Mouse (Mus musculus) megakaryocyte-erythroid progenitor cell, adult 5-6 weeks (primary cell): ENCODE data around the gene Kansl3. TPM values are rescaled to one million over a fixed set of nuclear protein-coding genes. Genes with fewer than 3 reads are reported as not detected.
A peak's percentile ranks its signal among the peaks of the same experiment; 100 is the strongest.

ENCODE experiments used
- ATAC-seq: replicated peaks from 2 replicates; pipeline ENCODE4 v1.8.0; 2016; ENCODE audit warnings: mild to moderate bottlenecking, inconsistent platforms; ENCODE audit not compliant: severe bottlenecking, poor library complexity, low FRiP score, low TSS enrichment
- total RNA-seq, 2 experiments: library from RNA; stranded (forward) in 1 of 2; stranded (reverse) in 1 of 2; fragments of 200-1000, 215-1000 nt in 1 of 2; fragments of >200 nt in 1 of 2; fragmentation: Nextera tagmentation in 1 of 2; gene quantifications; 2 replicates each; pipeline ENCODE4 v1.2.3; 2014 to 2017

Gene Kansl3
- 42.5 and 46.3 TPM in 2 replicates for total RNA-seq (2014; fragmentation: Nextera tagmentation)
- 24.6 and 50.0 TPM in 2 replicates for total RNA-seq (2017)

DNA sequence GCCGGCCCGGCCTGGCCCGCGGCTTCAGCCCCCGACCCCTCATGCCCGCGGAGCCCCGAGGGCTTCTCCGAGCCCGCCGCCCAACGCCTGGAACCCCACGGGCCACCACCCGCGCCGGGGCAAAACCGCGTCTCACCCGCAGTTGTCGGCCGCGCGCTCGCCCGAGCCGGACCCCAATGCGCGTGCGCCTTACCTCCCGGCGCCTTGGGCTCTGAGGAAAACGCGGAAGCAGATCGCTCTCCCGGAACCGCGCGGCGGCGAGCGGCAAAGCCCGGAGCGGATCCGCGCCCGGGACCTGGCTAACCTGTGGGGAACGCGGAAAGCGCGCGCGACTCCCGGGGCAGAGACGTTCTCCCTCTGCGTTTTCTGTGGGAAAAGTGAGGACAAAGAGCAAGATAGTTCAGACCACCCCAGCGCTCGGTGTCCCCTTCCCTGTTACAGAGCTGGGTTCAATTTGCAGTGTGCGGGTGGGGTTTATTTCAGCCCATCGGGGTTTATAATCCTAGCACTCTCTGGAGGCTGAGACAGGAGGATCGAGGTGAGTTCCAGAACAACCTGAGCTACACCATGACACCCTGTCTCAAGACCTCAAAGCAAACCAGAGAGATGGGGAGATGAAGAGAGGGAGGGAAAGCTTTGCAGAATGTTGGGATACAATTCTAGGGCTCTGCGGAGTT lies at the start of gene Kansl3:
TSS of gene Kansl3 (minus strand) at position 213 of the 677 bp plus-strand sequence.
- ATAC-seq: peak; percentile 71

DNA sequence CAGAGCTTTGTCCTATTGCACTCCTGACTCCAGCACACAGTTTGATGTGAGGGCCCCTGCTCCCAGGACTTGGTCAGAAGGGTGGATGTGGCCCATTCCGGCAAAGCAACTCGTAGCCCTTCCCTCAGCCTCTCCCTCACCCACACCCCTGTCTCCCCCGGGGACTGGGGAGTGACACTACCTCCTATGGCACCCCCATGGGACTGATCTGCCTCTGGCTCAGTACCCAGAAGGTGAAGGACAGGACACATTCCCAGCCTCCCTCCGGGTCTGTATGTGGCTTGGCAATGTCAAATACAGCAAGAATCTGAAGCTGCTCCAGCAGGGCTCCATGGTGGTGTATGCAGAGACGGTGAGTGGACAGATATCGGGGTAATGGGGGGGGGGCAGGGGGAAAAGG lies 35.5 kb upstream of the Kansl3 start:
- ATAC-seq: no peak

DNA sequence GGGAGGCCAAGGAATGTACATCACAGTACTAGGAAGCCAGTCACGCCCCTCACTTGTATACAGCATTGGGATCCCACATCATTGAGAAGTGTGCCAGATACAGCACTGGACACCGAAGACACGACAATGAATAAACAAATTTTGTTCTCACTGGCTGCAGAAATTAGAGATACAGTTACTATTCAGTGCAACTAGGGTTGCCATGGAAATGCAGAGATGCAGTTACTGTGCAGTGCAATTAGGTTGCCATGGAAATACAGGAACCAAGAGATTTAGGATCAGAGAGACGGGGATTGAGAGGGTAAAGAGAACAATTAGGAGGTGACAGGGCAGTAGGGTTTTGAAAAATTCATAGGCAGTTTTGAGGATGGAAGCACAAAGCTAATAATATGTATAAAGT lies 32.5 kb upstream of the Kansl3 start:
- no peak for ATAC-seq

DNA sequence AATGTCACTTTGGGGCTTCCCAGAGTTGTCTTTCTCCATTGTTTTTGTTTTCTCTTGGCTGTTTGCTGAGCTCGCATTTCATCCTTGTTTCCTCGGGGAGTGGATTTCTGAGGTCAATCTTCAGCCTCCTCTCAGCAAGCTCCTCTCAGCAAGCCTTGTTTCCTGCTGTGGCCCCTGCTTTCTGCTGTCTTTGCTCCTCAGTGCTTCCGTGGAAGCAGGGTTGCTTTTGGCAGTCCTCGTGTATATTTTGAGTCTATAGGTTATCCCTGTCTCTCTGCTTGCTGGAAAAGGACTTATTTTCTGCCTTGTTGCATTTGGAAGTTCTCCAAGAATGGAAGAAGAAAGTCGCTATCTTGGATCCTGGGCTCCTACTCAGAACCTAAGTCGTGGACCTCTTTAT lies 28.1 kb upstream of the Kansl3 start:
- no peak for ATAC-seq

DNA sequence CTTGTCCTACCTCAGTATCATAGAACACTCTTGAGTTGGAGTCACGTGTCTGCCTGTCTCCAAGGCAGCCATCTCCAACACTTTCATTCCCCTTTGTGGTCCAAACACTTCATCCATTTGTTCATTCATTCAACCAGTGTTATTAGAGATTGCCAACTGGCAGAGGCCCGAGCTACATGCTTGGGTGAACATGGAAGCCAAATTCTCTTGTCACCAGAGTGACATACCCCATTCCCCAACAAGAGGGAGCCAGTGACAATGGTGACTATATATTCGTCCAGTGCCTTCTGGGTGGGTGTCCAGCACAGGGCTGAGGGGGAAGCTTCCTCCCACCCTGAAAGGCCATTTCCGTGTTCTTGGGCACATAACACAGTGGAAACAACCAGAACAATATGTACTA lies 10.6 kb upstream of the Kansl3 start:
- ATAC-seq: no peak

DNA sequence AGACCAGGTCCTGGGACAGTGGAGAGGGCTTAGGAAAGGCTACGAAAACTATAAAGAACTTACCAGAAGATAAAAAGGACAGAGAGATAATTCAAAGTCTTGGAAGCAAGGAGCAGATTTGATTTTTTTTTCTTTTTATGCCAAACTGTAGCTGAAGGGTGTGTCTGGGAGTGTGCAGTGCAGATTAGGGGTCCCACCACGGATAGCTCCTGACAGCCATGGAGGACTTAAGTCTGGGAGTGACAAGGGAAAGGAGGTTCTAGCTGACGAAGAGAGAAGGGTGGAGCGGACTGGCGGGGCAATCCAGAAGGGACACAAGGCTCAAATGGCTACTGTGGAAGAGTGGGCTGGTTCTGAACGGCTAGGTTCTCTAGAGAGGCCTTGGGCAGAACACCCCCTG lies 9.9 kb upstream of the Kansl3 start:
- peak; percentile 80 for ATAC-seq

DNA sequence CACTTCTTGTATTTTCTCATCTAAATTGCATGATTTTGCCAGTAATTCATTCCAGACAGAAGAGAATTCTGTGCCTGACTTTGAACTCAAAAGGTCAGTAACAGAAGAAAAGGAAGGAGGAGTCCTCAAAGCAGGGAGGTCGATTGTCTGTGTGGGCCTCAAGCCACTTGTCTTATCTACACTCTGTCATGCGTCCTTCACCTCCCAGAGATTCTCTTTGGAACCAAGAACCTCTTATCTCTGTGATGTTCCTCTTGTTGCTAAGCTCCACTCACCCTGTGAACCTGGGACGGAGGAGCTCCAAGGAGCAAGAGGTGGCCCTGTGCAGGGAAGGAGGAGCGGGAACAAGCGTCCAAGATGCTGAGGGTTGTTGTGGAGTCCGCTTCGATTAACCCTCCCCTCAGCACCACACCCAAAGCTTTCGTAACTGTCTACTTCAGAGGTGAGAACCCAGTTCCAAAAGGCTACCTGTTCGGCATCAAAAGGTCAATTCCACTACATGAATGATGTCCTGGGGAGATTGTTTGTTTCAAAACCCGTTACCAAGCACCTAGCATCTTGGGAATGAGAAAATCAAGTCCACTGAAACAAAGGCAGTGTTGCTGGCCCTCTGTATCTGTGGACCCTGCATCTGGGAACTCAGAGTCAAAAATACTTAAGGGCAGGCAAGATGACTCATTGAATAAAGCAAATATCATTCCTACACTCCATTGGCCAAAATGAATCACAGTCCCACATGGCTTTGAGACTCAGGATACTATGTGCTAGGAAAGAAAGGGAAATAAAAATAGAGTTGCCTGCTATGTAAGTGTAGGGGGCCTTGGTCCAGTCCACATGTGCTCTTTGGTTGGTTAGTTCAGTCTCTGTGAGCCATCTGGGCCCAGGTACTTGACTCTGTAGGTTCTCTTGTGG lies 3.2 kb upstream of the Kansl3 start, which contains the start of gene Fer1l5:
TSS of gene Fer1l5 (plus strand) at position 358 of the 912 bp plus-strand sequence.
- ATAC-seq: no peak

DNA sequence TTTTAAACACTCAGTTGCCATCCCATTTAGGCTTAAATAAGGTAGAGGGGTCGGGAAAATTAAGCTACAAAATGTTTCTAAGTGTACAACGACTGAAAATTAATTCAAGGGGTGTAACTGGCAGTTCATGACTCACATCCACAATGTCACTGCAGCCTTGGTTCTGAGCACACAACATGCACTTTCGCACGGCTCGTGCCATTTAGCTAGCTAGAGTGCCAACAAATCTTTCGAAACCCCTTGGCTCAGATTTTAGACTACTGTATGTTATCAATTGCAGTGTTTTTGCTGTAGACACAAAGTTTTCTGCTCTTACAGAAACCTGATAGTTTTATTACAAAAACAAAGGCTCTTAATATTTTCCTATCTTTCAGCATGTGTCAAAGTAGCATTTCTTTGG lies 1.9 kb upstream of the Kansl3 start:
- ATAC-seq: no peak

DNA sequence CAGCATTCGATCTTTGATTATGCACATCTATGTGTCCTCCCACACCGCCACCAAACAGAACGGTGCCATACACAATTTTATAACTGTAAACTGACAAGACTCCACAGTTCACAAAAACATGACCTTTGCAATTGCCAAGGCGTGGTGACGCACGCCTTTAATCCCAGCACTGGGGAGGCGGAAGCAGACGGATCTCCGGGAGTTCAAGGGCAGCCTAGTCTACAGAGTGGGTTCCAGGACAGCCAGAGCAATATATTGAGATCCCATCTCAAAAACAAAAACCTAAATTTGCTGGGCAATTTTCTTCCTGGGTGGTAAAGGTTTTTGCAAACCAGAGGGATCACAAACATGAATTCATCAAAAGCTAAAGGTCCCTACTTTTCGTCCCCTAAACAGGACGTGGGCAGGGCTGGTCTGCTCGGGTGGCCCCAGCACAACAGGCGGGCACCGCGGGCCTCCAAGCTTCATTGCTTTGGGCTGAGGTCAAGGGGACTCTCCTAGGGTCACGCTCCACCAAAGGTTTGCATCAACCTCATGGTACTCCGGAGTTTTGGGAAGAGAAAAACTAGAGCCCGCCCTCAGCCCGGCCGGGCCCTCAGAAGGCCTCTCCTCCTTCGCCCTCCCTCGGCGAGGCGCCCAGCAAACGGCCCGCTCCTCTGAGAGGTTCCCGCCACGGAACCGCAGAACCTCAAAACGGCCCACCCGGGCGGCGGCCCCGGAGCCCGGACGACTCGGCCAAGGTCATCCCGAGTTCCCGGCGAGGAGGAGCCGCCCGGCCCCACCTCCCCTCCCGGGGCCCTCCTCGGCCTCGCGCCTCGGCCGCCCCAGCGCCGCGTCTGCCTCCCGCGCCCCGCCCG lies 641 bp downstream of the Kansl3 start:
- ATAC-seq: peak; percentile 48

DNA sequence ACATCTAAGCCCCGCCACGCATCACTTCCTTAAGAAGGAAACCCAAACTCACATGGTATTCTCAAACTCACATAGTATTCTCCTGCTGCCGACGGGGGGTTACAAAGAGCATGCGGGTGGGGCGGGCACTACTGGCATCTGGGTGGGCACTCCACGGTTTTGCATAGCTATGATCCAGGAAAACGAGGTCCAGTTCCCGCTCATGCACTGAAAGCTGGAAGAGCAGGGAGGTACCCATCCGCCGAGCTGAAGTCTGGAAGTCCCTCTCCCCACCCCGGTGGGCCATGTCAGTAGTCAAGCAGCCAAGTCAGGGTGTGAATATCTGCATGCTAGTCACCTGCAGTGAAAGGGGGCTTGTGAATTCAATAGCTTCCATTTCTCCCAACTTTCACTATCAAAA lies 1.3 kb downstream of the Kansl3 start:
- no peak for ATAC-seq

DNA sequence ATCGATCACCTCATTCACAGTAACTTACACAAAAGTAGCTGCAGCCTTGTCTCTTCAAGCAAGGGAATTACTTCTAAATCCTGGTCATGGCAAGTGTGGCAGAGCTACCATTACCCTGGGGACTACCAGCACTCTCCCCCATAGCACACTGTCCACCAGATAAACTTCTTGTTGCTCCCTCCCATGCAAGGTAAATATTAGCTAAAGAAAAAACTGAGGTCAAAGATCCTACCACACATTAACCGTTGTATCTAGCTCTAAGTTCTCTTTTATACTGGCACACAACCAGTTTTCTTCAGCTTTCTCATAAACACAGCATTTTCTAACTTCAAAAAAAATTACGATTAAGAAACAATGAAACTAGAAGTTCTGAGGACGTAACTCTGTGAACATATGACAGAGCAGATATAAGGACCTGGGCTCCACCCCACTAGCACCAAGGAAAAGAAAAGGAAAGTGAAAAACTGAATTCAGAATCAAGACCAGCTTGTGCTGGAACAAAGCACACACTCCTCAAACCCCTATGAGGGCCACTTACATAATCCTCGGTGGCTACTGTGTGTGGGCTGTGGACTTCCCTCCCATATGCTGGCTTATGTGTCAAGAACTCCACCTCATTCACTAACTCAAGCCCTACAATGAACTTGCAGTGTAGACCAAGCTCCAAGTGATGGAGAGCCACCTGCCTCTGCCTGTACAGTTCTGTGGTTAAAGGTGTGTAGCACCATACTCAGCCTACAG lies 11.9 kb downstream of the Kansl3 start:
- no peak for ATAC-seq

DNA sequence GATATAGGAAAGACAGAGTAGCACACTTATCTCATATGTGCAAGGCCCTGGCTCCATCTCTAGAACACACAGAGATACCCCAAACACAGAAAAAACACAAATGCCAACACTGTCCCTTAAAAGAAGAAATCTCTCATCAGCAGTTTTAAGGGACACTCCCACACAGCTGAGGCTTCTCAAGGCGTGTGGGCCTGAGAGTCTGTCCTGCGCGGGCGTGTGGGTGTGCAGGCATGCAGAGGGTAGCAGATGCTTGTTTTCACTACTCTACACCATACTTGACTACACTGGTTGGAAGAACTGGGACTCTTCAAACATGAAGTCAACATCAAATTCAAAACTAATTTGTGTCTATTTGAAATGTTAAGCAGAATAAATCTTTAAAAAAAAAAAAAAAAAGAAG lies 16.6 kb downstream of the Kansl3 start:
- ATAC-seq: no peak

DNA sequence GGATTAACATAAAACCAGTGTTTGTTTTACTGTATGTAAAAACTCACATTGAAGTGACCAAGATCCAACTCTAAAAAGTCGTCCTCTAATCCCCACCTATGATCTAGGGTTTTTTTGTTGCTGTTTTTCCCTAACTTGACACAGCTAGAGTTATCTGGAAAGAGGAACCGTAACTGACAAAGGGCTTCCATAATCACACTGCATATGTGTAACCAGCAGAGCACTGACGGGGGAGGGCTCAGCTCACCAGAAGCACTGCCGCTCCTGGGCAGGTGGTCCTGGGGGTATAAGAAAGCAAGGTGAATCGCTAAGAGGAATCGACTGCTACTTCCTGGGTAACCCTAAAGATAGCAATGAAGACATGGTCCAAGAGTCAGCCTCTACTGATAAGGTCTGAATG lies 26.4 kb downstream of the Kansl3 start:
- ATAC-seq: no peak

DNA sequence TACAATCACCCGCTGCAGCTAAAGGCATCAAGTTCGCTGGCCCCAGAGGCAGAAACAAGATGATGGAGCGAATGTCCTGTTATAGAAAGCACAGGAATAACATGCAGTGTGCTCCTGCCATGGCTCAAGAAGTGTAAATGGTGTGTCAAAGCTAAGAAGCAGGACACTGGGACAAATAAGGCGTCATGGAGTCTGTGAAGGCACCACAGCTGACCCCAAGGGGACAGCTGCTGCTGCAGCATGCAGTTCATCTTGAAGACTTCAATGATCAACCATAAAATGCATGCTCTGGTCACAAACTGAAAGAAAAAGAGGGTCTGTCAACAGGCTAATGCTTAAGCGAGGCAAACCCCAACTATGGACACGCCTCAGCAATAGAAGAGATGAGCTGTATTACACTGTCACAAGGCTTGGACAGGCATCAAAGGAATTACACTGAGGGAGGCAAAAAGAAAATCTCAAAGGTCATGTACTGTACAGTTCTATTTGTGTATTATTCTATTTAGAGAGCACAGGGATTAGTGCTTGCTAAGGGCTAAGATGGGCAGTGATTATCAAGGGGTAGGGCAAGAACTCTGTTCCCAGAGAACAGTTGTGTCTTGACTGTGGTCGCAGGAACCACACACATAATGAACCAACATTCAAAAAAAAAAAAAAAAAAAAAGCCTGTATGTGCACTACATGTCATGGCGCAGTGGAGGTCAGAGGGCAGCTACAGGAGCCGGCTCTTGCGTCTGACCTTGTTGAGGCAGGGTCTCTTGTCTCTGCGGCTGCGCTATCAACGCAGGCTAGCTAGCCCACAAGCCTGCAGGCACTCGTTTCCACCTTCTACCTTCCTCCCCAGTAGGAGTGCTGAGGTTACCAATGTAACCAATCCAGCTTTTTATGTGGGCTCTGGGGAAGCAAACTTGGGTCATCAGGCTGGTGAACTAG lies 35.8 kb downstream of the Kansl3 start:
- ATAC-seq: no peak

DNA sequence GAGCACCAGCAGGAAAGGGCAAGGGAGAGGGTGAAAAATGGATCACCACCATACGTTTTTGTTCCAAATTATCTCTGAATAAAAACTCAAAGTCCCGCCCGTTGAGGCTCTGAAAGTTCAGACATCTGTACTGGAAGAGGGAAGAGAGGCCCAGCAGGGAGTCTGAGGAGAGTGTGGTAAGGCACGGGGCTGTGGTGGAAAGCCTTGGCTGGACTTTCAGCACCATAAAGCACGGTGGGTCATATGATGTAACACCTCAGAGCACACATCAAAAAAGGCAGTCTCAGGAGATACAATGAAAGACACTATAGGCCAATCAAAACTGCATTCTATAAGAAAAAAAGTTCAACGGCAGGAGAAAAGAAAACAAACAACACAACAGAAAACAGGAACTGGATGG lies 37.2 kb downstream of the Kansl3 start:
- ATAC-seq: no peak

DNA sequence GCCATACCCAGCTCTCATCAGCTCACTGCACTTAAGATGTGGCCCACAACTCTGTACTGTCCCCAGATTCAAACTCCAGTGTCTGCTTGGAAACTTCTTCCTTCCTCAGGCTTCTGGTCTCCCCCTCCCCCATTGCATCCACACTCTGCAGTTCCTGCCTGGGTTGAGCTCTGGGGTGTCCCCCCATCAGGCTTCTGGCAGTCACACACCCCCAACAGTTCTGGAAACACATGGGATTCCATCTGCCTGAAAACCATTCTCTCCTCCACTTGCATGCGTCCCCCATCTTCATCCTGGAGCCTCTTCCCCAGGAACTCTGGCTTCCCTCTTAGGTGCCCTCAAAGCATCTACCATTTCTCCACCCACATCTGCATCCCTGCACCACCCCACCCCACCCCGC lies 42.2 kb downstream of the Kansl3 start:
- no peak for ATAC-seq

DNA sequence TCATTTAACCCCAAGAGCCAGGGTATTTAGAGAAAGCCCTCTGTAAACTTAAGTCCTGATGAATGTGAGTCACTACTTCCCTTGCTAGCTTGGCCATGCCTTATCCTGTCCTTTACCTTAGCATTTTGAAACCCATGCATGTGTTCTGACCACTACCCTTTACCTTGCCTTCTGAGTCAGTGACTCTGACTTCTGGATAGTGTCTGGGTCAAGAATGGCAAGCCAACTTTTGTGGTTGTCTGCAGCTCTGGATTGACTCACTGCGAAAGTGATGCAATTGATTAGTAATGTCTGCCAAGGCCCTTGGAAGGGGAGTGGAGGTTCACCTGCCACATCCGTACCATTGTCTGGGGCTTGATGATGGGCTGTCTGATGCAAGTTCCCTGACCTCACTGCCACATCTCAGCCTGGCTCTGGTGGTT lies 43.1 kb downstream of the Kansl3 start:
- no peak for ATAC-seq
